Mouse (Mus musculus): Measurements from ENCODE around the gene Ttll12. TPM values are rescaled to one million over a fixed set of nuclear protein-coding genes. Genes with fewer than 3 reads are reported as not detected.

Gene Ttll12
- total and polyA plus RNA-seq, 3 experiments: 4.5 to 9.9 (median 5.5) TPM

GRCm38 (mm10) chr15:83592260-83593188 is 2.4 kb downstream of the Ttll12 start:
- WGBS: 65% methylated on average over 8 of the region's 8 CpGs
- TF ChIP-seq EP300 (IDR thresholded peaks at IDR 0.05; ENCODE audit: insufficient read depth, low read depth, low read length): no peak
- TF ChIP-seq CTCF (IDR thresholded peaks at IDR 0.05): no peak
- TF ChIP-seq POLR2A (IDR thresholded peaks at IDR 0.05; ENCODE audit: insufficient read depth, low read depth, low read length): no peak
- no peak overlapping the region for H3K9ac ChIP-seq (ENCODE audit: low read depth, low read length)
- peaks cover 3% of the 10 kb centered on the region; the same call in 1 of the 2 replicates for H3K4me1 ChIP-seq (ENCODE audit: control insufficient read depth, insufficient read depth, low read length)
- intact Hi-C loops (cut with DNase I): no loop called here
- no peaks in the 10 kb centered on the region for H3K27me3 ChIP-seq (ENCODE audit: control insufficient read depth, insufficient read depth, low read length)
- no peak overlapping the region for H3K4me3 ChIP-seq
- H3K36me3 ChIP-seq (ENCODE audit: control insufficient read depth, insufficient read depth, low read length): no peaks in the 10 kb centered on the region
- no peak for DNase-seq
- no peak overlapping the region for H3K27ac ChIP-seq
- H3K79me2 ChIP-seq (replicated peaks; ENCODE audit: control insufficient read depth, insufficient read depth, low read length): no peaks in the 10 kb centered on the region

DNA sequence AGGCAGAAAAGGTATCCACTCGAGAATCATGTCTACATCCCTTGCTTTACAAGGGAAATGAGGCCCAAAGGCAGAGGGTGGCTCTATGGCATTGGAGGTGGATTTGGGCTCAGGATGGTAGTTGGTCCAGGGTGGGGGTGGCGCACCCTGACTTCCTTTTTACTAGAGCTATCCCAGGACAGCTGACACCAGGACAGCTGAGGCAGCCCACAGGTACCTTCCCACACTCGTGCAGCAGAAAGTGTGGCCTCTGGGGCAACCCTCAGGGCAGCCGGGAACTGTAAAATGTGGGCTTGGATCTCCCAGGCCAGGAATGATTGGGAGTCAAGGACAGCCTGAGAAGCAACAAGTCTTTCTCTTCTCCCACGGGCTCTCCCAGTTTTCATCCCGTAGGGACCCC is 3.2 kb downstream of the Ttll12 start:
- WGBS: 81% methylated on average over 6 of the region's 6 CpGs
- Histone ChIP-seq H3K9ac (ENCODE audit: low read depth, low read length) (no peak overlapping the region), H3K27ac (no peak overlapping the region)

DNA sequence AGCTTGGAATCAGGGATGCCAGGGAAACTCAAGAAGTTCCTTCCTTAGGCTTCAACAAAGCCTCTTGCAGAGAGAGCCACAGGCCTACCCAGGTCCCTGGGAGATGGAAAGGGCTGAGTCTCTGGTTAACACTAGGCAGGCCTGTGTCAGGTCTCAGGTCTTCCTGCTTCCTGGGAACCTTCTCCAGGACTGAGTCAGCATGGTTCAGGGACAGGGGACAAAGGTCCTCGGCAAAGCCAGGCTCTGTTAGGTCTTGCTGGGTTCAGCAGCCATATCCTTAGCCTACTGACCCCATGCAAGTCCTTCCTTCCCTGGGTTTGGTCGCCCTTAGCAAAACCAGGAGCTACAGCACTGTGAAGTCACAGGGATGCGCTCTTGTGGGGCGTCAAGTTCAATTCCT is 4.1 kb downstream of the Ttll12 start:
- TF ChIP-seq EP300 (IDR thresholded peaks at IDR 0.05; ENCODE audit: insufficient read depth, low read depth, low read length) (no peak), POLR2A (IDR thresholded peaks at IDR 0.05; ENCODE audit: insufficient read depth, low read depth, low read length) (no peak), CTCF (IDR thresholded peaks at IDR 0.05) (no peak)
- no peaks in the 10 kb centered on the region for H3K36me3 ChIP-seq (ENCODE audit: control insufficient read depth, insufficient read depth, low read length)
- H3K27me3 ChIP-seq (ENCODE audit: control insufficient read depth, insufficient read depth, low read length): no peaks in the 10 kb centered on the region
- H3K4me3 ChIP-seq: no peak overlapping the region
- intact Hi-C loops (cut with DNase I): no loop called here
- WGBS: 93% methylated on average over 4 of the region's 4 CpGs
- H3K4me1 ChIP-seq (ENCODE audit: control insufficient read depth, insufficient read depth, low read length): peaks cover 3% of the 10 kb centered on the region; the same call in 1 of the 2 replicates
- no peaks in the 10 kb centered on the region for H3K79me2 ChIP-seq (replicated peaks; ENCODE audit: control insufficient read depth, insufficient read depth, low read length)
- no peak overlapping the region for H3K9ac ChIP-seq (ENCODE audit: low read depth, low read length)
- DNase-seq: no peak
- no peak overlapping the region for H3K27ac ChIP-seq

More for the DNA sequence above, 3.2 kb downstream of the Ttll12 start:
- Histone ChIP-seq H3K79me2 (replicated peaks; ENCODE audit: control insufficient read depth, insufficient read depth, low read length) (no peaks in the 10 kb centered on the region), H3K4me3 (no peak overlapping the region), H3K36me3 (ENCODE audit: control insufficient read depth, insufficient read depth, low read length) (no peaks in the 10 kb centered on the region), H3K4me1 (ENCODE audit: control insufficient read depth, insufficient read depth, low read length) (peaks cover 3% of the 10 kb centered on the region; the same call in 1 of the 2 replicates), H3K27me3 (ENCODE audit: control insufficient read depth, insufficient read depth, low read length) (no peaks in the 10 kb centered on the region)
- intact Hi-C loops (cut with DNase I): no loop called here
- TF ChIP-seq EP300 (IDR thresholded peaks at IDR 0.05; ENCODE audit: insufficient read depth, low read depth, low read length) (no peak), POLR2A (IDR thresholded peaks at IDR 0.05; ENCODE audit: insufficient read depth, low read depth, low read length) (no peak), CTCF (IDR thresholded peaks at IDR 0.05) (no peak)
- no peak for DNase-seq

DNA sequence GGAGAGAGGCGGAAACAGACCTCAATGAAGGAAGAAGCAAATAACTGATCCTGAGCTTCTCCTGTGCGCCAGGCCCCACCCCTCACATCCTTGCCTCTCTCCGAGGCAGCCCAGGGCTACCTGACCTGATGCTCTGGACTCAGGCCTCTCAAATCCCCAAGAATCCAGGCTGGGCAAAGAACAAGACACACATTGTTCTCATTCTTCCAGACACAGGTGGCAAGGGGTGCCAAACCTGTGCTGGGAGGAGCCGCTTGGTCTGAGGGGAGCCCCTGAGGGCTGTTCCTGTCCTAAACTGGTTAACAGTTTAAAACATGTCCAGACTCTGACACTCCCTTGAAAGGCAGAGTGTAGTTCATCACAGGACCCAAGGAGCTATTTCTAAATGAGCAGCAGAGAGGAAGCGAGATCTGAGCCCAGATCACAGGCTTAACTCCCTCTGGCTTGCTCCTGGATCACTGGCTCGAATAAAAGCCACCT is 10.2 kb downstream of the Ttll12 start:
- Histone ChIP-seq H3K79me2 (replicated peaks; ENCODE audit: control insufficient read depth, insufficient read depth, low read length) (no peaks in the 10 kb centered on the region), H3K36me3 (ENCODE audit: control insufficient read depth, insufficient read depth, low read length) (no peaks in the 10 kb centered on the region)

DNA sequence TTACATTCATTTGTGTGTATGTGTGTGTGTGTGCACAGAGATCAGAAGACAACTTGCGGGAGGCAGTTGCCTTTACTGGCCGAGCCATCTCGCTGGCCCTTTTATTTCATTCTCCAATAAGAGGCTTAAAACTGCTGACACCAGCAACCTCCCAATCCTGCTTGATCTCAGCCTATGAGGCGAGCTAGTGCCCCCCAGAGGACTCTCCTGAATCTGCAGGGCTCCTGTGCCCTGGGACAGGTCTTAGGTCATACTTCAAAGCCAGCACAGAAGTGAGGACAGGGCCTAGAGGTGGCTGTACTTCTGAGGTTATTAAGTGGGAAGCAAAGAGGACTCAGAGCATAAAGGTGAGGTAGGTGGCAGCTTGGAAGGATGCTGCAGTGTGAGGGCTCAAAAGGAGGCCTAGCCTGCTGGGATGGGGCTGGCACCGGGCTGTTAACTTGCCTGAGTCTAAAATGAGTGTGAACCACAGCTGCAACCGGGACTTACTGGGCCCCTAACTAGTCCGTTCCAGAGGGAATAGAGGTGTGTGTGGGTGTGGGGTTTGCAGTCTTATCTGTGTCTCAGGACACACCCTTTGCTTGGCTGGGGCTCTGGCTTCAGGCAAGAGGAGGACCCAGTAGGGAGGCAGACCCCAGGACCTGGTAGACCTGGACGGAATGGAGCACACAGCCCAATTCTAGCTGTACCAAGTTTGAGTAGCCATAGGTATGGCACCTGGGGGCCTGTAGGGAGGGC is 11.4 kb downstream of the Ttll12 start:
- no peak overlapping the region for H3K9ac ChIP-seq (ENCODE audit: low read depth, low read length)
- TF ChIP-seq CTCF (IDR thresholded peaks at IDR 0.05) (peak; percentile 80), POLR2A (IDR thresholded peaks at IDR 0.05; ENCODE audit: insufficient read depth, low read depth, low read length) (no peak), EP300 (IDR thresholded peaks at IDR 0.05; ENCODE audit: insufficient read depth, low read depth, low read length) (no peak)
- no peak overlapping the region for H3K4me3 ChIP-seq
- no peak overlapping the region for H3K27ac ChIP-seq
- no peaks in the 10 kb centered on the region for H3K27me3 ChIP-seq (ENCODE audit: control insufficient read depth, insufficient read depth, low read length)
- no peaks in the 10 kb centered on the region for H3K4me1 ChIP-seq (ENCODE audit: control insufficient read depth, insufficient read depth, low read length)
- no peaks in the 10 kb centered on the region for H3K36me3 ChIP-seq (ENCODE audit: control insufficient read depth, insufficient read depth, low read length)
- intact Hi-C loops (cut with DNase I): no loop called here
- 72% methylated on average over 8 of the region's 8 CpGs for WGBS
- H3K79me2 ChIP-seq (replicated peaks; ENCODE audit: control insufficient read depth, insufficient read depth, low read length): no peaks in the 10 kb centered on the region
- DNase-seq: peak; percentile 39 to 69

More for the DNA sequence above, 10.2 kb downstream of the Ttll12 start:
- no peaks in the 10 kb centered on the region for H3K27me3 ChIP-seq (ENCODE audit: control insufficient read depth, insufficient read depth, low read length)
- WGBS: 91% methylated on average over 6 of the region's 6 CpGs
- no peak overlapping the region for H3K27ac ChIP-seq
- H3K4me1 ChIP-seq (ENCODE audit: control insufficient read depth, insufficient read depth, low read length): no peaks in the 10 kb centered on the region
- DNase-seq: no peak
- intact Hi-C loops (cut with DNase I): no loop called here
- TF ChIP-seq CTCF (IDR thresholded peaks at IDR 0.05) (no peak), EP300 (IDR thresholded peaks at IDR 0.05; ENCODE audit: insufficient read depth, low read depth, low read length) (no peak), POLR2A (IDR thresholded peaks at IDR 0.05; ENCODE audit: insufficient read depth, low read depth, low read length) (no peak)
- no peak overlapping the region for H3K9ac ChIP-seq (ENCODE audit: low read depth, low read length)
- no peak overlapping the region for H3K4me3 ChIP-seq
